Mouse (Mus musculus) neural tube, embryonic 11.5 days (tissue): ENCODE measurements around the gene Inpp5e. TPM values are rescaled to one million over a fixed set of nuclear protein-coding genes. Genes with fewer than 3 reads are reported as not detected.

Source experiments
- ATAC-seq: fragments of 200-750 bp; cut with Nextera tagmentation; 2 replicates; pipeline ENCODE4 v1.8.0; 2017; ENCODE audit warnings: moderate number of reproducible peaks, mild to moderate bottlenecking, moderate TSS enrichment, moderate library complexity; ENCODE audit not compliant: insufficient read depth, low FRiP score, low TSS enrichment
- DNase-seq: peaks from one replicate; pipeline ENCODE4 v3.0.0-alpha.2; 2015; ENCODE audit warnings: low spot score
- H3K27ac ChIP-seq: fragments of 300-500 bp; sonication (generic); 2 replicates; pipeline ENCODE4 v1.5.1; 2014; ENCODE audit warnings: low read depth, mild to moderate bottlenecking, low read length
- H3K27me3 ChIP-seq: fragments of 300-500 bp; sonication (generic); 2 replicates; pipeline ENCODE4 v1.6.1; 2014; ENCODE audit warnings: mild to moderate bottlenecking, low read length, mixed read lengths; ENCODE audit not compliant: control insufficient read depth, insufficient read depth
- H3K36me3 ChIP-seq: fragments of 300-500 bp; sonication (generic); 2 replicates; pipeline ENCODE4 v1.6.1; 2014; ENCODE audit warnings: mild to moderate bottlenecking, low read length, moderate library complexity, mixed read lengths; ENCODE audit not compliant: control insufficient read depth, insufficient read depth
- H3K4me1 ChIP-seq: fragments of 300-500 bp; sonication (generic); 2 replicates; pipeline ENCODE4 v1.6.1; 2014; ENCODE audit warnings: low read length, mixed read lengths; ENCODE audit not compliant: control insufficient read depth, insufficient read depth
- H3K4me2 ChIP-seq: fragments of 300-500 bp; sonication (generic); 2 replicates; pipeline ENCODE4 v1.6.1; 2014; ENCODE audit warnings: low read depth, mild to moderate bottlenecking, moderate library complexity
- H3K4me3 ChIP-seq: fragments of 300-500 bp; sonication (generic); 2 replicates; pipeline ENCODE4 v1.5.1; 2014; ENCODE audit warnings: low read depth, low read length
- H3K9ac ChIP-seq: fragments of 300-500 bp; sonication (generic); 2 replicates; pipeline ENCODE4 v1.6.1; 2014; ENCODE audit warnings: mild to moderate bottlenecking, low read length
- H3K9me3 ChIP-seq: fragments of 300-500 bp; sonication (generic); 2 replicates; pipeline ENCODE4 v1.6.1; 2016; ENCODE audit warnings: low read length; ENCODE audit not compliant: control insufficient read depth
- WGBS: fragments of 180-500 bp; shearing (Covaris S2); extraction: QIAGEN DNeasy Blood & Tissue Kit; methylation state at CpG from one replicate; pipeline ENCODE4 v1.1.7; 2014; 5-methylcytosine and 5-hydroxymethylcytosine counted together
- polyA plus RNA-seq: library from polyadenylated mRNA; unstranded; fragments of >200 nt; fragmentation: Nextera tagmentation; extraction: Ambion mirVana; gene quantifications from 2 replicates; pipeline ENCODE4 v1.2.1, GENCODE M21; 2014

Inpp5e gene
- polyA plus RNA-seq, 1 experiment from 2014 or later, result 25.4 TPM

DNA sequence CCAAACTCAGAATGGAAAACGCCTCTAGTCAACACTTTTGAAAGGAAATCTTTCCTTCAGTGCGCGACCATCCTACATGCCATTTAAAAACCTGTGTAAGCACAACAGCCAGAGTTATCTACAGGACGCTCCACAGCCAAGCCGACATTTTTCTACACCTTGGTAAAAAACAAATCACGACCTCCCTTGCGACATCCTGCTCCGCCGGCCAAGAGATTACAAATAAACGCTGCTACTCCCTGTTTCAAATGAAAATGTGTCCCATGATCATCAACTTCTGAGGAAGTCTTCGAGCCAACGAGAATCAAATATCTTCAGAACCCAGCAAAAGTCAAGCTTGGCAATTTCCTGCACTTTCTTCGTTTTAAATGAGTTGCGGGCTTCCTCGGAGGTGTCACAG is 35.4 kb upstream of the Inpp5e start:
- no peak for DNase-seq
- peak overlapping the region; percentile 70 for H3K4me2 ChIP-seq
- ATAC-seq, result no peak
- 6% methylated on average over 15 of the region's 15 CpGs for WGBS
- peaks cover 13% of the 10 kb centered on the region for H3K4me1 ChIP-seq
- no peak overlapping the region for H3K27ac ChIP-seq
- H3K9me3 ChIP-seq, result no peaks in the 10 kb centered on the region
- H3K4me3 ChIP-seq, result peak overlapping the region; percentile 84
- peaks cover 17% of the 10 kb centered on the region for H3K36me3 ChIP-seq
- peak overlapping the region; percentile 80 for H3K9ac ChIP-seq
- H3K27me3 ChIP-seq, result no peaks in the 10 kb centered on the region

DNA sequence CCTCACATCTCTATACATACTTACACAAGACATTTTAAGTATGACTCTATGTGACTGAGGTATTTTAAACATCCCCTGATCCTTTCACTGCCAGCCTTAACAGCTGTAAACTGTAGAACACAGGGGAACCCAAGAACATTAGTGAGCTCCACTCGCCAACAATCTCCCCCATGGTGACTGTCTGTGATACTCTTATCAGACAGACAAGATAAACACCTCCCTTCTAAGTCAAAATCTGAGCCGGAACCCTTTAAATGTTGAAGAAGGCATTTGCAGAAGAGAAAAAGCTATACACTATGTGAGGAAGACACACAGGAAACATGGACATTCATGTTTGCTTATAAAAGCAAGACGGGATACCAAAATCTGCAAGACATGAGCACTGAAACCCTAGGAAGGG is 34.9 kb upstream of the Inpp5e start:
- Histone ChIP-seq H3K4me2 (peak overlapping the region; percentile 70), H3K9ac (peak overlapping the region; percentile 80; the same call in 1 of the 2 replicates), H3K27me3 (no peaks in the 10 kb centered on the region), H3K4me3 (peak overlapping the region; percentile 84), H3K4me1 (peaks cover 13% of the 10 kb centered on the region), H3K36me3 (peaks cover 17% of the 10 kb centered on the region), H3K9me3 (no peaks in the 10 kb centered on the region), H3K27ac (no peak overlapping the region)
- ATAC-seq (no peak), DNase-seq (no peak)
- 59% methylated on average over 3 of the region's 3 CpGs for WGBS

DNA sequence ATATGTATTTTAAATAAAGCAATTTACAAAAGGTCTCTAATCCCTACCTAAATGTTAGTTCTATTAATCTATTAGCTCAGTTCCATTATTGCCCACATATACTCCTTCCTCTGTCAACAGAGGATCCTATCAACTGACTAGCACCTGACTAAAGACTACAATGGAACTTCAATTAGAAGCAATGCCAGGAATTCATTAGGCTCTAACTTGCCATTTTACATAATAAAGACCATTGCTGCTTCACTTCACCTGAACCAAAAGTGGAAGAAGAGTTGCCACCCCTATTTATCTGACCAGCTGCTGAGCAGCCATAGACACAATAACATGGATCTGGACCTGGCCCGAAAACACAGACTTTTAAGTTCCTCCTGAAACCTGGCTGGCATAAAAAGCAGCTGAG is 33.8 kb upstream of the Inpp5e start:
- Histone ChIP-seq H3K27me3 (no peaks in the 10 kb centered on the region), H3K4me3 (no peak overlapping the region), H3K27ac (no peak overlapping the region), H3K4me2 (no peak overlapping the region), H3K4me1 (peaks cover 13% of the 10 kb centered on the region), H3K9ac (no peak overlapping the region), H3K9me3 (no peaks in the 10 kb centered on the region), H3K36me3 (peaks cover 17% of the 10 kb centered on the region)
- ATAC-seq, result no peak
- DNase-seq, result no peak
- WGBS, result 72% methylated on average over 1 of the region's 1 CpGs

DNA sequence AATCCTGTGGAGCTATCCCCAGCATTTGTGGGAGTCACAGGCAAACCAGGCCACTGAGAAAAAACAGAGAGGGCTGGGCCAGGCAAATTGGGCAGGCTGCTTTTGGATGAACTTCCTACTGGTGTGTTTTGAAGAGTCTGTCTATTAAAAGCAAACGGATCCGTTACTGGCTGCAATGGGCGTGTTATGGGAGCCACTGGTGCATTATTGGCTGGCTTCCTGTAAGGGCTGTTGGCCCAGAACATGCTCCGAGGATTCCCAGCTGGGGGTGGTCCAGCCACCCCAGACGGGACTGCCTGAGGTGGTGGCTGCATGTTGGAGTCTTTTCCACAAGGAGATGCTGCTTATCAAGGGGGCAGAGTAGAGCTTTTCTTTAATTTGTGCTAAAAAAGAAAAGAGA is 32.7 kb upstream of the Inpp5e start:
- Histone ChIP-seq H3K36me3 (peaks cover 17% of the 10 kb centered on the region), H3K27ac (no peak overlapping the region), H3K4me3 (no peak overlapping the region), H3K4me1 (peaks cover 10% of the 10 kb centered on the region), H3K27me3 (no peaks in the 10 kb centered on the region), H3K9me3 (no peaks in the 10 kb centered on the region), H3K4me2 (no peak overlapping the region), H3K9ac (no peak overlapping the region)
- 86% methylated on average over 5 of the region's 5 CpGs for WGBS
- ATAC-seq (no peak), DNase-seq (no peak)

DNA sequence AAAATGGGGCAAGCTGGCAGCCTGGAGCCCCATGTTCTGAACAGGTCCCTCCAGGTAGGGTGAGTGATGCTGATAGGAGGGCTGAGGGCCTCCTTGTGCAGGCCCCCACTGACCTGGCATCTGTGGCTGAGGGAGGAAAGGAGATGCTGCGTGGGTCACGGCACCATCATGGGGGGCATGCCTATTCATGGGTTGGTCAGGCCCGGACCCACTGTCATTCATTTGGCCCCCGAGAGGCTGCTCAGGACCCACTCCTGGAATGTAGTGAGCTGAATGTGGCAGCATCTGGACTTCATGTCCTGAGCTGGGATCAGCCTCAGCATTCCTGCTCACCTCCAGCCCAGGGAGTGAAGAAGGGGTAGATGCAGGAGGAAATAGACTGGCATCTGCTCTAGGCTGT is 32.3 kb upstream of the Inpp5e start:
- no peak overlapping the region for H3K9ac ChIP-seq
- no peaks in the 10 kb centered on the region for H3K27me3 ChIP-seq
- peak; percentile 3 for DNase-seq
- no peak overlapping the region for H3K27ac ChIP-seq
- H3K4me3 ChIP-seq, result no peak overlapping the region
- WGBS, result 87% methylated on average over 4 of the region's 4 CpGs
- H3K4me2 ChIP-seq, result no peak overlapping the region
- no peaks in the 10 kb centered on the region for H3K9me3 ChIP-seq
- H3K36me3 ChIP-seq, result peaks cover 17% of the 10 kb centered on the region
- no peak for ATAC-seq
- peaks cover 7% of the 10 kb centered on the region for H3K4me1 ChIP-seq

DNA sequence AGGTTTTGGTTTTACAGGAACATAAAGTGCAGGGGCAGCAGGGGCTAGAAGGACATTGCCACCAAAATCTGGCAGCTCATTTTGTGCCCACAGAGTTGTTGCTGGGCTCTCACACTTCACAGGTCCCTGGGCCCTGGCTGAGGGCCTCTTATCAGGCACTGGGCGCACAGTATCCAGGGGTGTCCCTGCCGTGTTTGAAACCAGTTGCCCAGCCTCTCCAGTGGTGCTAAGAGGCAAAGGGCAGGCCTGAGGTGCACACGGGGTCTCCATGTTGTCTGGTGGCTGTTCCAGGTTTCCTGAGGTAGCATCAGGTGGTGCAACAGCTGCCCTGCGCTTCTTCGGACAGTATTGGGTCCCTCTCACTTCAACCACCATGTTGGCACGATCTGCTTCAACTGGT is 30.7 kb upstream of the Inpp5e start:
- Histone ChIP-seq H3K36me3 (peaks cover 17% of the 10 kb centered on the region), H3K4me2 (no peak overlapping the region), H3K9ac (no peak overlapping the region), H3K27me3 (no peaks in the 10 kb centered on the region), H3K27ac (no peak overlapping the region), H3K9me3 (no peaks in the 10 kb centered on the region), H3K4me3 (no peak overlapping the region), H3K4me1 (peaks cover 7% of the 10 kb centered on the region)
- 90% methylated on average over 6 of the region's 6 CpGs for WGBS
- ATAC-seq, result no peak
- DNase-seq, result peak; percentile 4

DNA sequence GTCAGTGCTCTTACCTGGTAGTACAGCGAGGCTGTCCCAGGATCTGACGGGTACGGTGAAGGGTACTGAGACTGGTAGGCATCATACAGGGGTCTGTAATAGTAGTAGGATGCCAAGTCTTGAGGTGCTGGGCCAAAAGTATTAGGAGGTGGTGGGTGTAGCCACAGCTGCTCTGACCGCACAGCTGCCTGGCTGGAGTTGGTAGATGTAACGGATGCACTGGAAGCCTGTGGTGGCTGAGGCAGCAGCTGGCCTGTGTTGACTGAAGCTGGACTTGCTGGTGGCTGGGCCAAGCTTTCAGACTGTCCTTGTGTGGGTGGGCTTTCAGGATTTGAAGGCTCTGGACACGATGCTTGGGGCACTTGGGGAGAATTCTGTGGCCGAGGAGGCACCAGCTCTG is 29.4 kb upstream of the Inpp5e start:
- H3K27ac ChIP-seq, result no peak overlapping the region
- H3K9ac ChIP-seq, result no peak overlapping the region
- no peak overlapping the region for H3K4me3 ChIP-seq
- DNase-seq (peak; percentile 7), ATAC-seq (no peak)
- no peak overlapping the region for H3K4me2 ChIP-seq
- no peaks in the 10 kb centered on the region for H3K27me3 ChIP-seq
- no peaks in the 10 kb centered on the region; the same call in 1 of the 2 replicates for H3K4me1 ChIP-seq
- 97% methylated on average over 7 of the region's 7 CpGs for WGBS
- H3K9me3 ChIP-seq, result no peaks in the 10 kb centered on the region
- H3K36me3 ChIP-seq, result peaks cover 19% of the 10 kb centered on the region

DNA sequence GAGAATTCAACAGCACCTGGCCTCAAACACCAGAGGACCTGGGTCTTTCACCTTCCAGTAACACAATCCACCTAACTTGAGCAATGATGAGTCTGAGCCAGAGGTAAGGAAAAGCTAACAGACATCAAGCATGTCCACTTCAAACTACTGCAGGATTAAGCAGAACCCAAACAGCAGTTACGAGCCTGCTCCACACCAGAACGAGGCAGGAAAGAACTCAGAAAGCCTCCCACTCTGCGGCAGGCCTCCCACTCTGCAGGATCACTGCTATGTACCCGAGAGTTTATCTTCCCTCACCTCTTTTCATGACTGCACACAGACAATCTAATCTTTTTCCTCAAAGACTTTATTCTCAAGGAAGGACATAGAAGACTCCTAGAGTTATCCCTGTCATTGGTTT is 28.2 kb upstream of the Inpp5e start:
- ATAC-seq (no peak), DNase-seq (no peak)
- H3K36me3 ChIP-seq, result peaks cover 19% of the 10 kb centered on the region
- WGBS, result 89% methylated on average over 4 of the region's 4 CpGs
- H3K4me2 ChIP-seq, result no peak overlapping the region
- no peaks in the 10 kb centered on the region for H3K9me3 ChIP-seq
- no peak overlapping the region for H3K9ac ChIP-seq
- H3K27ac ChIP-seq, result no peak overlapping the region
- H3K4me3 ChIP-seq, result no peak overlapping the region
- H3K27me3 ChIP-seq, result no peaks in the 10 kb centered on the region
- H3K4me1 ChIP-seq, result no peaks in the 10 kb centered on the region

DNA sequence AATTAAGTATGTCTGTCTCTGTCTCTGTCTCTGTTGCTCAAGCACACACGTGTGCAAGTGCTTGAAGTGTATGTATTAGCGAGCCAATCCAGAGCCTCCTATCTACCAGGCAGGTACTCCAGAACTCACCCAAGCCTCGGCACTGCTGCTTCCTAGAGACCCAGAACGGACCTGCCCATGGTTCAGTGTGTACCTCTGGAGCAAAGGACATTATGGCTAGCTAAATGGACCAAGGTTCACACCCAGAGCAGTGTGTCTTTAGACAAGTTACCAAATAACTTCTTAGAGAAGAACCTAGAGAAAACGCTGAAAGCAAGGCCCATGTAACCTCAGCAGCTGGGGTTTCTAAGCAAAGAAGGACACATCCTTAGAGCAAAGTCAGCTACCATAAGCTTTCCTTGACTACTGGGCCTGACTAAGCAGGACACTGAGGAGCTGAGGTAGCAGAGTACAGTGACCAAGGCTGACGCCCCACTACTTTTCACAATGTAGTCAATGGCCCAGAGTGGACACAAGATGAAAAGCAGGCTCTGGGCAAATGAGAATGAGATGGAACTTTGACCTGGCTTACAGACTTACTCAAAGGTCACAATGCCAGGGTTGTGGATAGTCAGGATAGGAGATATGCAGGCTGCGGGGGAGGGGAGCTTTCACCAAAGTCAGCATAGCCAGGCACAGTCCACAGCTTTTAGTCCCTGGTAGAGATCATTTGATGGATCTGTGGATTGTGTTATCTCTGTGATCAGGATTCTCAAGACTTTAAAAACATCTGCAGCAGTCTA is 26.0 kb upstream of the Inpp5e start:
- Histone ChIP-seq H3K4me2 (no peak overlapping the region), H3K9me3 (no peaks in the 10 kb centered on the region), H3K27me3 (no peaks in the 10 kb centered on the region), H3K27ac (no peak overlapping the region), H3K4me1 (no peaks in the 10 kb centered on the region), H3K4me3 (no peak overlapping the region), H3K9ac (no peak overlapping the region), H3K36me3 (peaks cover 12% of the 10 kb centered on the region)
- 90% methylated on average over 7 of the region's 7 CpGs for WGBS
- ATAC-seq (no peak), DNase-seq (no peak)
